Mouse (Mus musculus): ENCODE results near the gene Eefsec. TPM values are rescaled to one million over a fixed set of nuclear protein-coding genes. Genes with fewer than 3 reads are reported as not detected.
A peak's percentile ranks its signal among the peaks of the same experiment; 100 is the strongest.

The Eefsec gene
- total and polyA plus RNA-seq, 2 experiments from 2014 or later, result 11.3 to 12.9 TPM

DNA sequence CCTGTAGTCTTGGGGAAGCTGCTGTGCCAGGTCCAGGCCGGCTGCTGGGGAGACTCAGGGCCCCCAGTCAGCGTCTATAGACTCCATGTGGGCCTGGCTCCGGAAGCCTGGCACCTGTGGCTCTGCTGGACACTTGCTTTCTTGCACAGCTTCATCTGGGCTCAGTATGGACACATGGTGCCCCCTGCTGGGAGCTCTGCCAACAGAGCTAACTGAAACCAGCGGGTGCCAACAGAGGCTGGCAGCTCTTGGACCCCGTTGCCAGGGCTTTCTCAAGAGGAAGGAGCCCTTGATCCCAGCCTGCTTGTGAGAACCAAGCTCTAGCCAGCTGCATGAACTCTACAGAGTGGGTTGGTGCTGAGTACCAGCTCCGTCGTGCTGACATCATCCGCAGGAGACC lies 40.6 kb upstream of the Eefsec start:
- 70% methylated on average over 8 of the region's 8 CpGs for WGBS
- no peak overlapping the region for H3K27ac ChIP-seq (ENCODE audit: low read depth)
- H3K27me3 ChIP-seq (ENCODE audit: control insufficient read depth, insufficient read depth, low read length), result no peaks in the 10 kb centered on the region
- no peaks in the 10 kb centered on the region for H3K9me3 ChIP-seq (replicated peaks; ENCODE audit: control insufficient read depth, low read length)
- H3K36me3 ChIP-seq (replicated peaks; ENCODE audit: control insufficient read depth, insufficient read depth, low read length), result peaks cover 46% of the 10 kb centered on the region
- H3K4me2 ChIP-seq (ENCODE audit: low read depth, low read length), result no peak overlapping the region
- H3K4me1 ChIP-seq (ENCODE audit: control insufficient read depth, insufficient read depth), result peaks cover 11% of the 10 kb centered on the region; the same call in 1 of the 2 replicates
- peak; percentile 30 for DNase-seq (ENCODE audit: low spot score)
- no peak overlapping the region for H3K4me3 ChIP-seq (ENCODE audit: low read depth, low read length)
- TF ChIP-seq CTCF (IDR thresholded peaks at IDR 0.05; ENCODE audit: low read depth) (peak; percentile 50), EP300 (IDR thresholded peaks at IDR 0.05; ENCODE audit: low read depth) (no peak)
- H3K9ac ChIP-seq (replicated peaks; ENCODE audit: low read depth, low read length), result no peak overlapping the region
- peak; percentile 49; the same call in 1 of the 2 replicates for ATAC-seq (ENCODE audit: insufficient read depth, low read depth)

DNA sequence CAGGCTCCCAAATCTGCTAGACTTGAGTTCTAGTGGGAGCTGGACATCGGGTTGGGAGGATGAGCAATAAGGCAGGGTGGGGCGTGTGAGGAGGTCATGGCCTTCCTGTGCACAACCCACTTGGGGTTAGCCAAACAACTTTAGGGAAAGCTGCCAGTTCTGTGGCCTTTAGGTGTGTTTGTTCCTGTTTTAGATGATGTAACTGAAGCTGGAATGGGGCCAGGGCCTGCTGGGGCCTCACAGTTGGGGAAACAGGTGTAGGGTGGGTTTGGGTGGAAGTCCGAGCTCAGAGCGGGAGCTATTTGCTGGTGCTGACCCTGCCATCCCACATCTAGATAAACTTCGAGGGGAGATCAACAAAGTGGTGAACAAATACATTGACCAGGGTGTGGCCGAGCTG lies 39.0 kb upstream of the Eefsec start:
- TF ChIP-seq EP300 (IDR thresholded peaks at IDR 0.05; ENCODE audit: low read depth), result no peak
- no peak for TF ChIP-seq CTCF (IDR thresholded peaks at IDR 0.05; ENCODE audit: low read depth)
- Histone ChIP-seq H3K4me3 (ENCODE audit: low read depth, low read length) (no peak overlapping the region), H3K4me1 (ENCODE audit: control insufficient read depth, insufficient read depth) (peaks cover 11% of the 10 kb centered on the region; the same call in 1 of the 2 replicates), H3K27ac (ENCODE audit: low read depth) (no peak overlapping the region), H3K27me3 (ENCODE audit: control insufficient read depth, insufficient read depth, low read length) (no peaks in the 10 kb centered on the region), H3K9ac (replicated peaks; ENCODE audit: low read depth, low read length) (no peak overlapping the region), H3K4me2 (ENCODE audit: low read depth, low read length) (no peak overlapping the region), H3K36me3 (replicated peaks; ENCODE audit: control insufficient read depth, insufficient read depth, low read length) (peaks cover 48% of the 10 kb centered on the region), H3K9me3 (replicated peaks; ENCODE audit: control insufficient read depth, low read length) (no peaks in the 10 kb centered on the region)
- no peak for DNase-seq (ENCODE audit: low spot score)
- 77% methylated on average over 6 of the region's 6 CpGs for WGBS
- no peak for ATAC-seq (ENCODE audit: insufficient read depth, low read depth)

GRCm38 (mm10) chr6:88483913-88484312 lies 37.6 kb upstream of the Eefsec start:
- Histone ChIP-seq H3K27ac (ENCODE audit: low read depth) (no peak overlapping the region), H3K36me3 (replicated peaks; ENCODE audit: control insufficient read depth, insufficient read depth, low read length) (peaks cover 57% of the 10 kb centered on the region)

DNA sequence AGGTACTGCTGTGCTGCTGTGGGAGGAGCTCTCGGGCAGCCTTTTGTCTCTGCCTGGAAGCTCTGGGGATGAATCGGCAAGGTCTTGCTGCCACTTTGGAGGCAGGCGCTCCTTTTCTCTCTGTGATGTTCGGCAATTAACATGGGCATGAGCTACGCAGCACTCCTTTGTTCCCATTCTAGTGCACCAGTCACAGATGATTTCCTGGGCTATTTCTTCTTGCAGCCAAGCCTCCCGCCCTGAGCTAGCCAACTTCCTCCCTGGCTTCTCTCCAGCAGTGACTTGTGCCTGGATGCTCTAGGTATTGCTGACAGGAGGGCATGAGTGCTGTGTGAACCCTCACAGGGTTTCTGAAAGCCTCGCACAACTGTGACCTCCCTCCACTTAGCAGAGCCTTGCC lies 36.8 kb upstream of the Eefsec start:
- 35% methylated on average over 7 of the region's 7 CpGs for WGBS
- H3K27ac ChIP-seq (ENCODE audit: low read depth), result no peak overlapping the region
- peaks cover 62% of the 10 kb centered on the region for H3K36me3 ChIP-seq (replicated peaks; ENCODE audit: control insufficient read depth, insufficient read depth, low read length)

More at GRCm38 (mm10) chr6:88483913-88484312, 37.6 kb upstream of the Eefsec start:
- DNase-seq (ENCODE audit: low spot score) (no peak), ATAC-seq (ENCODE audit: insufficient read depth, low read depth) (no peak)
- Histone ChIP-seq H3K9ac (replicated peaks; ENCODE audit: low read depth, low read length) (no peak overlapping the region), H3K27me3 (ENCODE audit: control insufficient read depth, insufficient read depth, low read length) (no peaks in the 10 kb centered on the region), H3K4me3 (ENCODE audit: low read depth, low read length) (no peak overlapping the region), H3K4me1 (ENCODE audit: control insufficient read depth, insufficient read depth) (peaks cover 11% of the 10 kb centered on the region; the same call in 1 of the 2 replicates), H3K4me2 (ENCODE audit: low read depth, low read length) (no peak overlapping the region), H3K9me3 (replicated peaks; ENCODE audit: control insufficient read depth, low read length) (no peaks in the 10 kb centered on the region)
- TF ChIP-seq EP300 (IDR thresholded peaks at IDR 0.05; ENCODE audit: low read depth) (no peak), CTCF (IDR thresholded peaks at IDR 0.05; ENCODE audit: low read depth) (no peak)

GRCm38 (mm10) chr6:88480421-88480820 lies 34.1 kb upstream of the Eefsec start:
- TF ChIP-seq CTCF (IDR thresholded peaks at IDR 0.05; ENCODE audit: low read depth) (no peak), EP300 (IDR thresholded peaks at IDR 0.05; ENCODE audit: low read depth) (no peak)
- Histone ChIP-seq H3K4me3 (ENCODE audit: low read depth, low read length) (no peak overlapping the region), H3K9ac (replicated peaks; ENCODE audit: low read depth, low read length) (no peak overlapping the region), H3K9me3 (replicated peaks; ENCODE audit: control insufficient read depth, low read length) (no peaks in the 10 kb centered on the region), H3K27ac (ENCODE audit: low read depth) (no peak overlapping the region), H3K4me1 (ENCODE audit: control insufficient read depth, insufficient read depth) (peaks cover 11% of the 10 kb centered on the region; the same call in 1 of the 2 replicates), H3K27me3 (ENCODE audit: control insufficient read depth, insufficient read depth, low read length) (no peaks in the 10 kb centered on the region), H3K4me2 (ENCODE audit: low read depth, low read length) (no peak overlapping the region), H3K36me3 (replicated peaks; ENCODE audit: control insufficient read depth, insufficient read depth, low read length) (peaks cover 63% of the 10 kb centered on the region)
- no peak for ATAC-seq (ENCODE audit: insufficient read depth, low read depth)
- no peak for DNase-seq (ENCODE audit: low spot score)
- 46% methylated on average over 6 of the region's 6 CpGs for WGBS

More for the DNA sequence above, 36.8 kb upstream of the Eefsec start:
- Histone ChIP-seq H3K9me3 (replicated peaks; ENCODE audit: control insufficient read depth, low read length) (no peaks in the 10 kb centered on the region), H3K4me3 (ENCODE audit: low read depth, low read length) (no peak overlapping the region), H3K4me2 (ENCODE audit: low read depth, low read length) (no peak overlapping the region), H3K27me3 (ENCODE audit: control insufficient read depth, insufficient read depth, low read length) (no peaks in the 10 kb centered on the region), H3K9ac (replicated peaks; ENCODE audit: low read depth, low read length) (no peak overlapping the region), H3K4me1 (ENCODE audit: control insufficient read depth, insufficient read depth) (peaks cover 11% of the 10 kb centered on the region; the same call in 1 of the 2 replicates)
- ATAC-seq (ENCODE audit: insufficient read depth, low read depth) (peak; percentile 52), DNase-seq (ENCODE audit: low spot score) (peak; percentile 44)
- TF ChIP-seq EP300 (IDR thresholded peaks at IDR 0.05; ENCODE audit: low read depth) (no peak), CTCF (IDR thresholded peaks at IDR 0.05; ENCODE audit: low read depth) (no peak)

DNA sequence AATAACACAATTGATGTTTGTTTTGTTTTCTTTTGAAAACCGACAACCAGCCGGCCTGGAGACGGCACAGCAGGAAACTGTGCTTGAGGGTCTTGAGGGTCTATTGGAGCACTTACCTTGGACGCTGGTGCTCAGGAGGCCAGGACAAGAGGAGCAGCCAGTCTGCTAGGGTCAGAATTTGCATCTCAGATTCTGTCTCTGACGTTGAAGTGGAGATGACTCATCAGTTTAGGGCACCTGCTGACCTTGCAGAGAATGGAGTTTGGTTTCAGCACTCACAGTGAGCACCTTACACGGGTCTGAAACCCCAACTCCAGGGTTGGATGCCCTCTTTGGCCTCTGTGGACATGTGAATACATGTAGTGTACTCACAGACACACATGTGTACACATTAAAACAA lies 23.5 kb upstream of the Eefsec start:
- TF ChIP-seq EP300 (IDR thresholded peaks at IDR 0.05; ENCODE audit: low read depth) (no peak), CTCF (IDR thresholded peaks at IDR 0.05; ENCODE audit: low read depth) (no peak)
- H3K27me3 ChIP-seq (ENCODE audit: control insufficient read depth, insufficient read depth, low read length), result no peaks in the 10 kb centered on the region
- ATAC-seq (ENCODE audit: insufficient read depth, low read depth), result no peak
- H3K4me2 ChIP-seq (ENCODE audit: low read depth, low read length), result no peak overlapping the region
- no peak overlapping the region for H3K27ac ChIP-seq (ENCODE audit: low read depth)
- WGBS, result 71% methylated on average over 6 of the region's 6 CpGs
- no peak overlapping the region for H3K9ac ChIP-seq (replicated peaks; ENCODE audit: low read depth, low read length)
- DNase-seq (ENCODE audit: low spot score), result no peak
- H3K4me1 ChIP-seq (ENCODE audit: control insufficient read depth, insufficient read depth), result peaks cover 9% of the 10 kb centered on the region
- H3K4me3 ChIP-seq (ENCODE audit: low read depth, low read length), result no peak overlapping the region
- H3K36me3 ChIP-seq (replicated peaks; ENCODE audit: control insufficient read depth, insufficient read depth, low read length), result peaks cover 67% of the 10 kb centered on the region
- no peaks in the 10 kb centered on the region for H3K9me3 ChIP-seq (replicated peaks; ENCODE audit: control insufficient read depth, low read length)
